Mouse (Mus musculus): ENCODE data around the gene Vps13c. TPM values are rescaled to one million over a fixed set of nuclear protein-coding genes. Genes with fewer than 3 reads are reported as not detected.
A peak's percentile ranks its signal among the peaks of the same experiment; 100 is the strongest.

Vps13c gene
- total RNA-seq (2021) (10 to 100 TPM; 40.6 to 57.6 TPM), polyA plus RNA-seq (2012; rRNA removed) (2.7 and 3.7 TPM in 2 replicates)
- long read RNA-seq: 0 reads

DNA sequence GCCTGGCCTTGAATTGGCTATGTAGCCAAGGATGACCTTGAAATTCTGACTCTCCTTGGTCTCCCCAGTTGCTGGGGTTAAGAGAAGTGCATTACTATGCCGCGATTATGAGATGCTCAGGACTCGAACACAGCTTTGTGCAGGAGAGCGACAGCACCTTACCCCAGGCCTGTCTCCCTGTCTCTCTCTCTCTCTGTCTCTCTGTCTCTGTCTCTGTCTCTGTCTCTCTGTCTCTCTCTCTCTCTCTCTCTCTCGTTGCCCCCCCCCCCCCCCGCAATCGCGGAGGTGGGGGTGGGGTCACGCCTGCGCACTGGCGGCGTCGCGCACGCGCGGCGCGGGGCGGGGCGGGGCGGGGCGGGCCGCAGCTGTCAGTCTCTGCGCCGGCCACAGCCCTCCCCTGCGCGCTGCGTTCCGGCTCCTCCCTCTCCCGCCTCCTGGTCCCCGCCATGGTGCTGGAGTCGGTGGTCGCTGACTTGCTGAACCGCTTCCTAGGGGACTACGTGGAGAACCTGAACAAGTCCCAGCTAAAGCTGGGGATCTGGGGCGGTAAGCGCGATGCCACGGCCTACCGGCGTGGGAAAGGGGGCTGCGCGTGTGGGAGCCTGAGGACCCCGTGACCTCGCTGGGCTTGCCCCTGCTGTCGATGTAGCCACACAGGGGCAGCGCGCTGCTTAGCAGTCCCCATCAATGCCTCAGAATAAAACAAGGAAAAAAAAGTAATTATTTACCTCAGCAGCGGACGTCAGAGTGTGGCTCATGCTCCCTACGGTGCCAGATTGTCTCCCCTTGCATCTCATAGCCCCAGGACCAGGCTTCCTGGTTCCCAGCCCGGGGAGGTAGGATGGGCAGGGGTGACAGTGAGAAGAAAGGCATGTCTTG, at the start of gene Vps13c:
Gene Vps13c, plus strand, starts transcription at position 416 of the 879 bp plus-strand sequence.
- peak; percentile 90 for DNase-seq

DNA sequence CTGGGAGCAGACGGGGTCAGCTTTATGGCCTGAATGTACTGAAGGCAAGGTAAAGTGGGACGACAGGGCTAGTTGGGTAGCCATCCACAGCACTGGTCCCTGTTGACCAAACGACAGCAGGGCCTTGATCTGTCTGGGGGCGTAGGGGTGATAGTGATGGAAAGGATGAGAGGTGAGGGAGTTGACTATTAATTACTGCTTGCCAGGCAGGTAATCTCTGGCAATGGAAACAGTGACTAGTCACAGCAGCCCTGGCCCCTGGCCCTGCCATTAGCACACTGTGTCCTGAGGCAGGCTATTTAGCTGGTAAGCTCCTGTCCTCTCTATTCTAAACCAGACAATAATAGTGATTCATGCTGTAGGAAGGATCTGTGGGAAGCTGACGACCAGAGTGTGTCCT, 47.8 kb upstream of the Vps13c start:
- no peak for DNase-seq

DNA sequence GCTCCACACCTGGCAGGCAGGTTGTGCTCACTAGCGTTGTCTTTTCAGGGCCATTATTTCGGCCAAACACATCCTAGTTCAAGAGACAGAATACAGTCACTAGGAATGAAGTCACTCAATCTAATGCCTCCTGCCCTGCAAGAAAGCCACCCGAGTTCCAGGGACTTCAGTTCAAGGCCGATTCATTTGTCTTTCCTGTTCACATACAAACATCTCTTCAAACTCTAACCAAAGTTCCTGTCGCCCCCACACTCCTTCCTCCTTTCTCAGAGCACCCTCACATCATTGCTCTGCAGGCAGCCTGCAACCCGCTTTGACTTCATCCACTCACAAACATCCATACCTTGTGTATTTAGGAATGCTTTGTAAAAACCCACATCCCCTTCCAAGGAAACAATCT, 46.7 kb upstream of the Vps13c start:
- DNase-seq: no peak

DNA sequence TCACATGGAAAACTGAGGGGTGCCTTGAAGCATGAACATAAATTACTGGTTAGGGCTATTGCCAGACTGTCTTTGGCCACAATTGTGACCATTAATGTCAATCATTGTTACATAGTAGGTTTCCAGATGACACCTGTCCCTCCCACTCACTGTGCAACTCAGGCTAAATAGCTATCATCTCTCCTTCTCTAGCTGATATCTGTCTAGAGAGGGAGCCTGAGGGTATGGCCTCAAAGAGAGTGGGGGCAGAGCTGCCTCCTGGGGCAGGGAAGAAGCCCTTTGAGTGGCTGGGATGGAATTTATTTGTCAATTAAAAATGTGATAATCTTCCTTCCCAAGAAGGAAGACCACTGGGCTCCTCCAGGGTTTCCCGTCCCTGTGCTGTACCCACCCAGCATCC, 46.0 kb upstream of the Vps13c start:
- DNase-seq: no peak

DNA sequence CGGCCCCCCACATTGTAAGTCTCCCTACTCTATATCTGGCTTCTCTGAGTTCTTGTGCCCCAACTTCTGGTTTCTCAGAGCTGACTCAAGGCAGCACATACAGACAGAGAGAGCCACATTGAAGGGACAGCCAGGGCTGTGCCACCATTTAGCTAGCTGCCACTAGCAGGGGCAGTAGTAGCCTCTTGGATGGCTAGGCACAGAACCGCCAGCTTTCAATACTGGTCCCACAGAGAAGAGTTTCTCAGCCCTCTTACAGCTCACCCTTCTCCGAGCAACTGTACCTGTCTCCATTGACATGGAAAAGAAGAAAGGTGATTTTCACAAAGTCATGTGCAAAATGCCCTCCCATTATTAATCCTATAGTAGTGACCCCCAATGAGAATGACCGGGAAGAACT, 45.5 kb upstream of the Vps13c start:
- DNase-seq: no peak

DNA sequence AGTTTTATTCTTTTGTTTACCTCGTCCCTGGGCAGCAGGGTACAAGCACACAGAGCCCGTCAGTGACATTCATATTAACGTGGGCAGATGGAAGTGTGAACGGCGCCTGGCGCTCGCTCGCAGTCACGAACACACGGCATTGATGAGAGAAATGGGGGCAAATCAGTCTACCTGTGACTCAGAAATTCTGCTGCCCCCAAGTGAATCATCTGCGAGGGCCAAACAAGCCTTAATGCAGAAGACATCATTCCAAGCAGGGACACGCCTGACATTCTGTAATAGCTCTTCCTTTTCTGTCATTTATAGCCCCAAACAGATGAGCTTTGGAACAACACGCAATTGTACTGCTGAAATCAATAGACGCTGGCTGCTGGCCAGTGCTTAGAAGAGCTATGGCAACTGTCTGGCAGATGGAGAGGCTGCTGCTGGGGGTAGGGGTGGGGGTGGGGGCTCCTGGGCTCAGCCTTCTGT, 45.0 kb upstream of the Vps13c start:
- no peak for DNase-seq

DNA sequence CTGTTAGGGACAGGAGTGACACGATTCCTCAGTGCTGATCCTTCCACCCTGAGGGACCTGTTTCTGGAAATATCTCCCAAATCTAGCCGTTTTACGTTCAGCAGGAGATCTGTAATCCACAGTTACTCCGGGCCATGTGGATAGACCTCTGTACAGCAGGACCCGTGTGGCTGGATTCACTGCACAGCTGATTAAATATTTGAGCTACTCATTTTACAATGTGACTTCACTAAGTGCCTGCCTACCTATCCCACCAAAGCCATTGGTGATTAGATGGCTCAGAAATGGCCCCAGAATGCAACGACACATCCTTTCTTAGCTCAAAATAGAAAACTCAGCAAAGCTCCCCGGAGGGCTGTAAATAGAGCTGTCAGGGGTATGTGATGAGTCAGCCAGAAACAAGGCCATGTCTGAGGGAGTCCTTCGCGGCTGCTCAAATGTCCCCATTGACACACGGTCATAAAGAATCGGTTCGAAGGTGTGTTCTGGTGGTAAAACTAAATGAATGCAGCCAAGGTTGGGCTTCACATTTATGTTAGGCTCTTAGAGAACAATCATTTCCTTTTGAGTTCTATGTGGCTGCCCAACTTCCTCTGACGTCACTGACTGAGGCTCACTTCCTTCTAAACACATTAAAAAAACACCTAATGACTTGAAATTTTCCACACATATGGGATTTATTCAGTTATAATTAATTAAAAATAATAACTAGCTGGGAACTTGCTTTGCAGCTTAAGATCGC, 40.9 kb upstream of the Vps13c start:
- DNase-seq: peak; percentile 75

DNA sequence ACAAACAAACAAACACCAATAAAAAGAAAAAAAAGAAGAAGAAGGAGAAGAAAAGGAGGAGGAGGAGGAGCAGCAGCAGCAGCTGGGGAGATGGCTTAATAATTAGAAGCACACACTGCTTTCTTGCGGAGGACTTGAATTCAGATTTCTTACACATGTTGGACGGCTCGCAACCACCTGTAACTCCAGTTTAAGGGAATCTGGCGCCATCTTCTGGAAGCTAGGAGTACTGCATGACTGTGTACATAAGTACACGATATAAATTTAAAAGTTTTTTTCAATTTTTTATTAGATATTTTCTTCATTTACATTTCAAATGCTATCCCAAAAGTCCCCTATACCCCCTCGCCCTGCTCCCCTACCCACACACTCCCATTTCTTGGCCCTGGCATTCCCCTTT, 38.0 kb upstream of the Vps13c start:
- DNase-seq: peak; percentile 29

DNA sequence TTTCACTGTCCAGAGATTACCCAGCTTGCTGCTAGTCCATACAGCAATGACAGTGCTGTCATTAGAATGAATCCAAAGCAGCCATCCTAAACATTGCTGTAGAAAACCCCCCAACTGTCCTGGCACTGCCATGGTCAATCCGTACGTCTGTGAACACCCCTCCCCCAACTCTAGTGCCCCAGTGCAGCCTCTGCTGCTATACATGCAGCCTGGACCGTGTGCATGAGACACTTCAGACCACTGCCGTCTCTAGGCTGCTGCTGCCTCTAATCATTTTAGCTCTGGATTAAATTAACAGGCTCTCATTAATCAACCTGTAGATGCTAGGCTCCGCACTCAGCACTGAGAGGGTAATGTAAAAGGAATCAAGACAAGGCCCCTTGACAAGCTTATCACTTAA, 33.2 kb upstream of the Vps13c start:
- DNase-seq: no peak

DNA sequence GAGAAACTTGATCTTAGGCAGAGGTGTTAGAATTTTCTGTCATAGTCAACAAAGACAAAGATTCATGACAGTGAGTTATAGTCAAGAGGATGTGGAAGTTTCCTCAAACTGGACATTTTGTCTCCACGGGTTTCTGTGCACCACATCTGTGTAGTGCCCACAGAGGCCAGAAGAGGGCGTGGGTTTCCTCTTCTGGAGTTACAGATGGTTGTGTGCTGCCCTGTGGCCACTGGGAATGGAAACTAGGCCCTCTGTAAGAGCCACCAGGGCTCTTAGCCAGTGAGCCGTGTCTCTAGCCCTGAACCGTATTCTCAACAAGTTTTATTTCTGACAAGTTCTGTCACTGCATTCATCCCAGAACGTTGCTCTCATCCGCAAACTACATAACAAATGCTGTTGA, 29.7 kb upstream of the Vps13c start:
- no peak for DNase-seq

DNA sequence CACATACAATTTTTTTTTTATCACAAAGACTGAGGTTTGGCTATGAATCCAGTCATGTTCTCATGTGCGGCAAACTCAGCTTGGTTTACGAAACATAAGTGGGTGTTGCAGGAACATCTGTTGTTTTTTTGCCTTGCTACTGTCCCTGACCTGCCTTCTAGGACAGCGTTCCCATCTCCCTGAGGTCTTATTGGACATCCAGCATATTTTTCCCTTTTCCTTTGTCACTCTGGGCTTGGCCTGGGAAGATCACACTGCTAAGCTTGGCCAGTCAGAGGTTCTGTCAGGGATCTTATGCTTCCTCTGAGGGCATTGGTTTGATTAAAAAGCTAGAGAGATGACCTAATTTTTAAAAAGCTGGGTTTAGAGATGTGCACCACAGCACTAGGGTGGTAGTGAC, 29.1 kb upstream of the Vps13c start:
- peak; percentile 54 for DNase-seq

DNA sequence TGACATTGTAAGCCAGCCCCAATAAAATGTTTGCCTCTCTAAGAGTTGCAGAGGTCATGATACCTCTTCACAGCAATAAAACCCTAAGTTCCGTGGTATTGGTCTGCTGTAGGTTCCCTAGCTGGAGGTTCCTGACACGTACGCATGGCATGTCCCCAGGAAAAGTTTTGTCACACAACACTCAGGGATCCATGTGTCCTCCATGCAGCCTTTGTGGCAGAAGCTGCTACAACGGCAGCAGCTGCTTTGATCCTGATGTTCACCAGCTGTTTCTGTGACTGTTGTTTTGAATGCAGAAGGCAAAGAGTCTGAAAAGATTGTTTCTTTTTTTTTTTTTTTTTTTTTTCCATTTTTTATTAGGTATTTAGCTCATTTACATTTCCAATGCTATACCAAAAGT, 27.0 kb upstream of the Vps13c start:
- no peak for DNase-seq

DNA sequence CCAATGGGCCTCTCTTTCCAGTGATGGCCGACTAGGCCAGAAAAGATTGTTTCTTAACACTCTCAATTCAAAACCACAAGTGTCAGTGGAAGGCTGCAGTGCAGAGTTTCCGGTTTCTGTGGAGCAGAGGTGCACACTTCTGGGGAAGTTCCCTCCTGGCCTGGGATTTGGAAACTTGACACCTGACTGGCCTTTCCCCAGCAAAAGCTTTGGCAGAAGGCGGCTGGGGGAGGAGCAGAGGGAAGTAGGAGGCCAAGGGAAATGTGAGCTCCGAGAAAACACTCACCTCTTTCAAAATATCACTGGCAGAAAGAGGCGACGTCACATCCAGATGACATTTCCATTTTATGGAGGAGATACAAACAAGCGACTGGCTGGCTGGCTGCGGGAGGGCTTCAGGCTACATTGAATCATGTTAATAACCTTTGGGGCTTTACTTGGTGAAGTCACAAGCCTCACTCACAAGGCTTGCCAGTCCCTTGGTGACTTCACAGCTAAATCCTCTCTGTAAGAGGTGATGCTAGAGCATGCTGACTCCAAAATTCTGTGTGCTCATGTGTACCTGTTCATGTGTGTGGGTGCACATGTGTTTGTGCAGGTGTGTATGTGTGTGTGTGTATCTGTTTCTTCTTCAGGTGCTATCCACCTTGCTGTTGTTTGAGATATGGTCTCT, 26.4 kb upstream of the Vps13c start:
- DNase-seq: peak; percentile 67

DNA sequence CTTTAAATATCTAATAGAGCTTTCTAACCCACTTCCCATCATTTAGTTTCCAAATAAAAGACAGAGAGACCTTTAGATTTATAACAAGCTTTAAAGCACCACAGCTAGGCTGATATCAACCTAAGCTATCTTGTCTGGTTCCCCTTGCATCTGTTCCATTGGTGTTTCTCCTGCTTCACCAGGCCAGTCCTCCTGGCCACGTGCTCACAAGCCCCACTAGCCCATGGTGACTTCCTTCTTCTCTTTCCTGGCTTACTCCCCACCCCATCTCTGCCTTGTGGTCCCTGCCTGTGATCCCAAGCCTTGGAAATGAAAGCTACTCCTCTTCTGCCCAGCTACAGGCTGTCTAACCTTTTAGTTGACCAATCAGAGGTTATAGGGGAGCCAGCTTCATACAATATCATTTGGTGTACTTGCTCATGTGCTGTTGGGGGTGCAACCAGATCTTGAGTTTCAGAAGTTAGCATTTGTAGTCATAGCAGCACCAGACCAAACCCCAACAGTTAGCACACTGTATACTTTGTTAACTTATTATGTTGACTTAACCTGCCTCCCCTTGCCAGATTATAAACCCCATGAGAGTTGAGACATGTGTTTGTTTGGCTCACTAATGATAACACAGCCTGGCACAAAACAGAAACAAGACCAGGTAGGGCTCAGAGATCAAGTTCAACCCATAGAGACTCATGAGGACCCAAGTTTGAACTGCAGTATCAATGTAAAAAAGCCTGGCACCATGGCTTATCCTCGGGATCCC, 23.8 kb upstream of the Vps13c start:
- DNase-seq: no peak

DNA sequence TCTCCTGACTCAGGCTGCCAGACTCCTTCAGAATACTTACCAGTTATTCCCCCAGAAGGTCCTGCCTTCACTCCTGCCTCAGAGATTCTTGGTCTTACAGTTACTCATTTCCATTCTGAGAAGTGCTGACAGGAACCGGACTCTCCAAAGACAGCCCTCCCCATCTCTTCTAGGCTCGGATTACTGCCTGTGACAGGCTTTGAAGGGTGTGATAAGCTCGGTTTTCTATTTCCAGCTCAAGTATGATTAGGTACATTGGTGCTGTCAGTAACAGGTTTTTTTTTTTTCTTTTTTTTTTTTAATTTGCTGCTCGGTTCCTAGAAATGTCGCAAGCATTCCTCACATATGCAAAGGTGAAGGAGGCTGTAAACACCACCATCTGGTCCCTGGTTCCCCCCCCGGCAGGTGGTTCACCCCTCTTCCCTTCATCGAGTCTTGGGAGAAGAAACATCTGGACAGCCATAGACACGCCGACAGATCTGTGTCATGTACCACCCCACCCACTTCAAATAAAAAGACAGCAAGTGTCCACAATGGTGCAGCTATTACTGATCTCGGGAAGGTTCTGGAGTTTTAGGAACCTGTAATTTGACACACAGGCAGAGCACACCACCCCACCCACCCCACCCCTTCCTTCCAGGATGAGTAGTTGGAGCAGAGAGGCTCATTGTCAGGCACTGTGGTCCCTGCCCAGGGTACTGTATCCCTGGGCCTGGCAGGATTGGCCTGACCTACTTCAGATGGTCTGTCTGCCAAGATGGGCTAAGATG, 22.1 kb upstream of the Vps13c start:
- DNase-seq: no peak

DNA sequence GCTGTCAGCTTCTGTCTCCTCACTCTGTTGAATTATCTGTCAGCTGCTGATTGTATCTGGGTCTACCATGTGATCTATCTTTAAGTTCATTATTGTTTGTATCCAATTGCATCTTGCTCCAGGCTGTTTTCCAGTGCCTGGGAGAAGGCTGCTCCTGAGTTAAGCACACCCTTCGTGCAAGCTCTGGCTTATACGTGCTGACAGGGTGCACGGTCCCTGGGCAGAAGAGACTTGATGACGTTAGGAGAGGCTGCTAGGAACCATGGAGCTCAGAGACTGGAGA, 21.6 kb upstream of the Vps13c start:
- no peak for DNase-seq

DNA sequence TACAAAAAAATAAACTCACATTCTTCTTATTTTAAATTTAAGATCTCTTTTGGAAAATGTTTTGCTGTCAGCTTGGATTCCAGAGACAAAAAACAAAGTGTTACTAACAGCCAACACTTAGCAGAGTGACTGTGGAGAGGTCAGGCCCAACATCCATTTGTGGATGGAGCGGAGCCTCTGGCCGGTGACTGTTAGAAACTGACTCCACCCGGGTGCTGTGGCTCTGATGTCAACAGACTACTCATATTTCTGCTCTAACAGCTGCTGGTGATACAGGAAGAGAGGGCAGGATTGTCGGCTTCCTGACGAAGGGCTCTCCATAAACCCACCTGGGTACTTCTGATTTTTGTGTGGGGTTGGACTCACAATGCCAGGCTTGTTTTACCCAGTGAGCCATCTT, 17.1 kb upstream of the Vps13c start:
- no peak for DNase-seq

DNA sequence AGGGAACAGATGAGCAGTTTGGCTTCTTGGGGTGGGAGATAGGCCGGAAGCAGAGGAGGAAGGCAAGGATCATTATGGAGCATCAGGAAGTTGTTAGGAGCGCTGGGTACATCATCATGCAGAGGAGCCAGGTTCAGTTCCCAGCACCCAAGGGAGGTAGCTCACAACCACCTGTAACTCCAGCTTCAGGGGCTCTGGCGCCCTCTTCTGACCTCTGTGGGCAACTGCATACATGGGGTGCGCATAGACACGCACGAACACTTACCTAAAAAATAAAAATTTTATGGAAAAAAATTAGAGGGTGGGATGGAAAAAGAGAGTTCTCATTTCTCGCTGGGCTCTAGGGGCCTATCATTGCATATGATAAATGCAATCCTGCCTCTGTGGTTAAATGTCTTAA, 14.7 kb upstream of the Vps13c start:
- no peak for DNase-seq

DNA sequence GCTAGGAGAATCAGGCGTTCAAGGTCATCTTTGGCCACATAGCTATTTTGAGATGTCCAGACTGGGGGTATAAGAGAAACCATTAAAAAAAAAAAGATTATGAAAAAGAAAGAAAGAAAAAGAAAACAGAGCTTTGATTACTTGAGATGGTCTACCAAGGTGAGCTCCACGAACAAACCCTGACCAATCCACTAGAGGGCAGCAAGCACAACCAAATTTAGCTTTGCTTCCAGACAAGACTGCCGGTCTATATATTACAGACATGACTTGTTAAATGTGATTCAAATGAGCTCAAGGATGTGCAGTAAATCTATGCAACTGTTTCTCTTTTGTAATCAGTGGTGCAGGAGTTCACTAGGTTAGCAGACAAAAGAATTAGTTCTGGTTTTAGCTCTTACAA, 12.0 kb upstream of the Vps13c start:
- peak; percentile 59 for DNase-seq

DNA sequence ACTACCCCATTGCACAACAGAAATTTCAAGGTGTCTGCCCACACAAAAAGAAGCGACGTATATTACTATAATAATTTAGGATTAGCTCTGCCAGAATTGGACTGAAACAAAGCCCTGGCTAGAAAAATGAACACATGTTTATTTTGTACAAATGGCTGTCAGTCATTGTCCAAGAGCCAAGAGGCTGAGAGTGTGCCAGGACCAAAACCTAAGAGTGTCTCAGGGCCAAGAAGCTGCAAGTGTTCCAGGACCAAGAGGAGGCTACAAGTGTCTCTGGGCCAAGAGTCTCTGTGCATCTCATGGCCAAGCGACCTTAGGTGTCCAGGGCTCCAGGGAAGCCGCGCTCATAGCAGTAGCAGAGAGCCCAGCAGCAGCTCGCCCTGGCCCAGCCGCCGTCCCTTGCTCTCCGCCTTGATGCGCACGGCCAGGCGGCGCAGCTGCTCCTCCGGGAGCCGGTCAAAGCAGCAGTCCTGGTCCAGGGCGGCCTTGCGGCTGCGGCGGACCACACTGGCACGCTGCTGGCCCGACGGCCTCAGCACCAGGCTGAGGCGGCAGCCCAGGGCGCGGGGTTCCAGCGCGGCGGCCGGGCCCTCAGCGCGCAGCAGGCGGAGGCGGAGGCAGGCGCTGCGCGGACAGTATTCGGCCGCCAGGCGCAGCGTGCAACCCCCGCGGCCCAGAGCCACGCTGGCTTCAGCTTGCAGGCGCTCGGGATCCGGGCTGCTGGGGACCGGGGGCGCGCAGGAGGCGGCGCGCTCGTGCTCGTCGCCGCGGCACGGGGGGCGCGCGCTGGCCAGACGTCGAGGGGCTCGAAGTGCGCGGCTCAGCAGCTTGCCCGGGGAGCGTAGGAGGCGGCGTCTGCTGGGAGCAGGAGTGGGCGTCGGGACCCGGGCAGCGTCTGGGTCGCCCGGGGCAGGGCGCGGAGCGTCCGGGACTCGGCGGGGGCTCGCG, 9.5 kb upstream of the Vps13c start:
- peak; percentile 71 for DNase-seq
